Mouse (Mus musculus): Measurements from ENCODE around the gene Sox1. TPM values are rescaled to one million over a fixed set of nuclear protein-coding genes. Genes with fewer than 3 reads are reported as not detected.

Gene Sox1
- polyA plus RNA-seq, 1 experiment from 2014 or later = not detected

DNA sequence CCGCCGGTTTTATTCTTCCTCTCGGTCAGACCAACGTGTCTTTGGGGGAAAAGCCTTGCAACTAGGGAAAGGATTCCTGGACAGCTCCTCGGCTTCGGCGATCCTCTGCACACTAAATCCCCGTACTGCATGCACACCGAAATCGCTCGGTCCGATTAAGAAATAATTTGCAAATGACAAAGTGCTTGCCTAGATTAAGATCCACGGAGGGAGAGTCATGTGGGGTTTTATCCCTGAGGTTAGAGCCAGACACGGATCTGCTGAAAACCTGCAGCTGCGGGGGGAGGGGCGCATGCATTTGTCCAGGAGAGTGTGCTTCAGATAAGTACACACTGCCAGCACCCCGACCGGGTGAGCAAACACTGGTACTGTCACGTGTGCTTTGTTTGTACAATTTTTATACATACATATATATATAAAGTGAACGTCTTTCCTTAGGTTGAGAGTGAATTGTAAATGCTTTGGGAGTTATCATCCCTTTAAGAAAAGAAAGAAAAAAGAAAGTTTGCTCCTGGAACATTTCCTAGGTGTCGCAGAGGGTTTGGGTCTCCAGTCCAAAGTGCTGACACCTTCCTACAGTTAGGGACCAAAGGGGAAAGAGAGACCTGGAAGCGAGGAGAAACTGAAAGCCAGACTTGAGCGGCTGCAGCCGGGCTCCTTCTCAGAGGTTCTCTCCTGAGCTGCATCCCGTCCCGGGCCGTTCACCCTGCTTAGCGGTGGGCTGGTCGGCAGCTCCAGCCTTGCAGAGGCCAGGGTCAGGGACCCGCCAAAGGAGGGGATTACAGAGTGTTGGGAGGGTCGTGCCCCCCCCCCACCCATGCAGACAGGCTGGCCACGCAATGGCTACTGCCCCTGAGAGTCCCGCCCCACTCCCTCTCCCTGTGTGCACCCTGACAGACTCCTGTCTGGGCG lies 10.9 kb upstream of the Sox1 start:
- Histone ChIP-seq H3K9ac (no peak overlapping the region), H3K27ac (no peak overlapping the region), H3K9me3 (replicated peaks) (no peaks in the 10 kb centered on the region), H3K27me3 (peaks cover 100% of the 10 kb centered on the region), H3K4me2 (peak overlapping the region; percentile 47), H3K4me1 (peaks cover 29% of the 10 kb centered on the region), H3K4me3 (replicated peaks) (peak overlapping the region; percentile 28), H3K36me3 (no peaks in the 10 kb centered on the region)
- ATAC-seq (replicated peaks; ENCODE audit: low FRiP score) = no peak
- under 1% methylated on average over 34 of the region's 34 CpGs for WGBS

DNA sequence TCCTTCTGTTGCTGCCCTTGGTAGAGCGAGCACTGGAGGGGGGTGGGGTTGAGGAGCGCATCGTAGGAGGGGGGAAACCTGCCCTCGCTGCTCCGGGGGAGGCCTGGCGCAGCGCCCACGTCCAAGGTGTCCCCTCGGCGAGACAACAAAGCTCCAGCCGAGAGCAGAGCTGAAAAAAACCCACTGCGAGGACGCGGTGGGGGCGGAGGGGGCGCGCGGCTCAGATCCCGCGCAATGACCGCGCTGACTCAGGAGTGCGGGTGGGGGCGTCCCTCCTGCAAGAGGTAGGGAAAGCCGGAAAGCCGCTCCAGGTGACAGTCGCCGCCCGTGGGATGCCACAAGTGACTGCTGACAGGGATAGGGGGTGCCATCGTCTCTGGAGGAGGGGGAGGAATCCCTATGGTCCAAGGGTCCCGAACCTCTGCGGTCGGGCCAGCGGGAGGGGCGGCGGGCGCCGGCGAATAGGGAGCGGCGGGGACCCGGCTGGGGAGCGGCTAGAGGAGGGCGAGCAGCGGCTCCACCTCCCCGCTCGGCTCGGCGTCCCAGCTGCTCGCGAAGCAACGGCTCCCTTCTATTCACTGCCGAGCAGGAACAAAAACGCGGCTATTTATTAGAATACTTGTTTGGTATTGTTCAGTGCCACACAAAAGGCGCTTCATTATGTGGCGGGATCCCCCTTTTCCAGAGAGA lies 10.0 kb upstream of the Sox1 start:
- Histone ChIP-seq H3K4me3 (replicated peaks) (peak overlapping the region; percentile 28), H3K4me2 (peak overlapping the region; percentile 47), H3K36me3 (no peaks in the 10 kb centered on the region), H3K27ac (no peak overlapping the region), H3K9me3 (replicated peaks) (no peaks in the 10 kb centered on the region), H3K27me3 (peaks cover 100% of the 10 kb centered on the region), H3K4me1 (peaks cover 29% of the 10 kb centered on the region), H3K9ac (no peak overlapping the region)
- 0 out of 2 replicates have a peak, but pooled peaks have one; percentile 40 for ATAC-seq (replicated peaks; ENCODE audit: low FRiP score)
- WGBS = under 1% methylated on average over 57 of the region's 57 CpGs

DNA sequence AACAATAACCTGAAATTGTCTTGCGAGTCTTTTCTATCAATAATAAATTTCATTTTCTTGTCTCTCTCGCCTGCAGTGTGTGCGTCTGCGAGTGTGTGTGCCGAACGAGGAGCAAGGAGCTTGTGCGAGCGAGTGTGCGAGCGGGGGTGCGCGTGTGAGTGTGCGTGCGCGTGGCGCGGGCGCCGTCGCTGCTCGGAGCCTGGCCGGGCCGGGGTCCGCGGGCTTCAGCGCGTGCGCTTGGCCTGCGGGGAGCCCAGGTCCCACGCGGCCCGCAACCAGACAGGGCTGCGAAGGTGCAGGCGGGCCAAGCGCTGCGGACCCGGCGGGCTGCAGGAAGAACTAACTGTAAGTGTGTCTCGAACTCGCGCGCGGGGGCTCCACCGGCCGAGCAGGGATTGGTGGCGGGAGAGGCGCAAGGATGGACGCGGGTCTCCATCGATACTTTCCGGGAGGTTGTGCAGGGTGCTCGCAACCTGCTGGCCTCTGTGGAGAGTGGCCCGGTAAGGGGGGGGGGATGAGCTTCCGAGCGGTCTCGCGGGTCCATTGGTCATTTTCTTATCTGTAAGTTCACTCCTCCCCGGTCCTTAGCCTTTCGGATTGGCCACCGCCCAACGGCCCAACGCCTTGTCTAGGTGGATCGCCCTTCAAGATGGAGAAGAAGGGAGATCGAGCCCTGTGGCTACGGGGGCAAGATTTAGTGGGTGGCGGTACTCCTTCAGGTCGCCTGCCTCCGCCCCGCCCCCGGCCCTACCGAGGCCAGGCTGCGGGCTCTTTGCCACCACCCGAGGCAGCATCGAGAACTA lies 9.2 kb upstream of the Sox1 start:
- WGBS = 1% methylated on average over 74 of the region's 74 CpGs
- Histone ChIP-seq H3K4me1 (peaks cover 29% of the 10 kb centered on the region), H3K4me3 (replicated peaks) (peak overlapping the region; percentile 28), H3K4me2 (peak overlapping the region; percentile 47), H3K27ac (no peak overlapping the region), H3K9ac (no peak overlapping the region), H3K9me3 (replicated peaks) (no peaks in the 10 kb centered on the region), H3K36me3 (no peaks in the 10 kb centered on the region), H3K27me3 (peaks cover 100% of the 10 kb centered on the region)
- no peak for ATAC-seq (replicated peaks; ENCODE audit: low FRiP score)

DNA sequence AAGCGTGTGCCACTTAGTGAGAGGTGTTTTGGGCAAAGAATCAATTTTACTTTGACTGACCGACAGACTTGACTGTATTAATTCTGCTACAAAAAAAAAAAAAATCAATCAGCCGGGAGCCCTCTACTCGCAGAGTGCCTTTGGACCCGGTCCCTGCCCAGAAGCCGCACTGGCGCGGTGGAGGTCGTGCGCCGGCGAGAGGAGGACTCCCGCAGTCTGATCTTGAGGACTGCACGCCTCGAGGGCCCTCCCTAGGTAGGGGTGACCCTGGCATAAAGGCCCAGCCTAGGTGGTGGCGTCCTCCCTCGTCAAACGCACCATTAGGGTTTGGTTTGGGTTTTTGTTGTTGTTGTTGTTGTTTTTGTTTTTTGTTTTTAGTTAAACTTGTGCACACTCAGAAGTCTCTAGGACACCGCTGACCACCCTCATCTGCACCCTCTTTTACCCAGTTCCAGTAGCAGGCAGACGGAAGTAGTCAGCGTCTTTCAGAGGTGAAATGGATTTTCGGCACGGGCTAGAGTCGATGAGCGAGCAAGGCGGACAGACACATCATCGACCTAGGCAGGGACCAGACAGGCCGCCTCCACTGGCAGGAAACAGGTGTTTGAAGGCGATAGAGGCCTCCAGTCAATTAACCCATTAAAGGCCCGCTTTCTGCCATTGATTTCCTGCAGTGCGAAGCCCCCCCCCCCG lies 8.4 kb upstream of the Sox1 start:
- Histone ChIP-seq H3K4me3 (replicated peaks) (peak overlapping the region; percentile 28; the same call in 1 of the 2 replicates), H3K9me3 (replicated peaks) (no peaks in the 10 kb centered on the region), H3K27me3 (peaks cover 100% of the 10 kb centered on the region), H3K36me3 (no peaks in the 10 kb centered on the region), H3K9ac (no peak overlapping the region), H3K4me1 (peaks cover 32% of the 10 kb centered on the region), H3K27ac (no peak overlapping the region), H3K4me2 (no peak overlapping the region)
- WGBS = under 1% methylated on average over 32 of the region's 32 CpGs
- ATAC-seq (replicated peaks; ENCODE audit: low FRiP score) = no peak

DNA sequence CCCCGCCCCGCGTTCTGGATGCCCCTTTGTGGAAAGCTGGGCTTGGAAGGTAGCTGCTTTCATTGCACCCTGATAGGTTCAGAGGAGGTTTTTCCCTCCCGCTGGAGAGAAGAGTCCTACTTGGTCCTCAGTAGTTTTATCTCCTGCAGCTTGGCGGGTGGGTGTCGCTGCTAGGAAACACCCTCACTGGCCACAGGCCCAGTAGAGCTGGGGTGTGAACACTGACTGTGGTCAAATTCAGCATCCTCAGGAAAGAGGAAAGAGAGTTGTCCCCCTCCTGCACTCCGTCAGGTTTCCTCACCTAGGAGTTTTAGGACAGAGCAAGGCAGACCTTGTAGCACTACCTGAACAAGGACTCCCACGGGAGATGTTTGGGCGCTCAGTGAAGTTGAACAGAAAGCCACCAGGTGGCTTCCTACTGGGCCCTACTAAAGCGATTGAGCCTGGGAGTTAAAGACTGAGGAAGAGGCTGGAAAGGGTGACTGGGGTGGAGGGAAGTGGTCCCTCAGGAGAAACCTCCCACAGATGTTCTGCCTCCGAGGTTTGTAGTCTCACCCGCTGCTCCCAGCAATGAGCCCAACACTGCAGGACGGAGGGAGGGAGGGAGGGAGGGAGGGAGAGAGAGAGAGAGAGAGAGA lies 7.8 kb upstream of the Sox1 start:
- ATAC-seq (replicated peaks; ENCODE audit: low FRiP score) = no peak
- Histone ChIP-seq H3K4me2 (no peak overlapping the region), H3K9ac (no peak overlapping the region), H3K4me3 (replicated peaks) (no peak overlapping the region), H3K27me3 (peaks cover 100% of the 10 kb centered on the region), H3K4me1 (peaks cover 32% of the 10 kb centered on the region), H3K36me3 (no peaks in the 10 kb centered on the region), H3K27ac (no peak overlapping the region), H3K9me3 (replicated peaks) (no peaks in the 10 kb centered on the region)
- WGBS = 2% methylated on average over 13 of the region's 13 CpGs

DNA sequence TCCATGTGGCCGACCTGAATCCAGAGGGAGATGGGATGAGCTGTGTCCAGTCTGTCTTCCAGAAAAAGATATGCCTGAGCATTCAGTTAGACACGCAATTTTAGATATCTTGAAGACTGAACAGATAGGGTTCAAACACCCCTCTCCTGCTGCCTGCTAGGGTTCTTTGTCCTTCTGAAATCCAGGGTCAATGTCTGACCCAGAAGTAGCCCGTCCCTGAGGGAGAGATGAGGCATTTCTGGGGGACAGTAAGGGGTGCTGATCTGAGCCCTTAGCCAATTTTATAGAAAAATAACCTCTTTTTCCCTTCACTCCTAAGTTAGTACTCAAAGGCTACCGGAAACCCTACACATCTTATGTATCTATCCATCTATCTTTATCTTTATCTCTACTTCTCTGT lies 7.2 kb upstream of the Sox1 start:
- Histone ChIP-seq H3K9me3 (replicated peaks) (no peaks in the 10 kb centered on the region), H3K36me3 (no peaks in the 10 kb centered on the region), H3K27ac (no peak overlapping the region), H3K9ac (no peak overlapping the region), H3K4me2 (no peak overlapping the region), H3K4me1 (peaks cover 32% of the 10 kb centered on the region), H3K27me3 (peaks cover 100% of the 10 kb centered on the region), H3K4me3 (replicated peaks) (no peak overlapping the region)
- WGBS = 7% methylated on average over 4 of the region's 4 CpGs
- no peak for ATAC-seq (replicated peaks; ENCODE audit: low FRiP score)

DNA sequence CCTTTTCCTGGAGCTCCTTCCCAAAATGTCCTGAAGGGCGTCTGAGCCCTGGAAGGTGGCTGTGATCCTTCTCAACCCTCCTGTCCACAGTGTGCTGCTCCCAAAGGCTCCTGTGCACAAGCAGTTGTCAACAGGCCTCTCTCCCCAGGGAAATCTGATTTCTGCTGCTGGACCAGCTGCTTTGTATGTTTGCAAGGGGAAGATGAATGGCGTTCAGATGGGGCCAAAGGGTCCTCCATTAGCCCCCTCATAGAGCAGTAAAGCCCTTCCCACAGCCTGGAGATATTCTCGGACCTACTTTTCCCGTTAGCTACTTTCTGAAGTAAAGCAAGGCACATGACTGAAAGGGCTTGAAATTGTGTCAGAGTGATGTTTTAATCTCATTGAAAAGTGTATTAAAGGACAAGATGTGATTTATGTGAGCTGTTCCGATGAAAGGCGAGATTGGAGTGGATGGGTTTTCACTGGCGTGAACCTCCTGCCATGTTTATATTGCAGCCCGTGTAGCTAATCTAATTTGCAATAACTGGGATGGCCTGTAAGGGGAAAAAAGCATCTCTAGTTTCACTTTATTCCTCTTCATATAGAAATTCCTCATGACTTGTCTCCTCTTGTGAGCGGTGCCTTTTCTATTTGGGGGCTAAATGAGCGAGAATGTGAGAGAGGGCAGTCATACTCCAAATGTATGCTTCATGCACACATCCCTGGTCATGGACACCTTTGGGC lies 6.5 kb upstream of the Sox1 start:
- Histone ChIP-seq H3K4me2 (no peak overlapping the region), H3K4me3 (replicated peaks) (no peak overlapping the region)
- WGBS = 4% methylated on average over 10 of the region's 10 CpGs

DNA sequence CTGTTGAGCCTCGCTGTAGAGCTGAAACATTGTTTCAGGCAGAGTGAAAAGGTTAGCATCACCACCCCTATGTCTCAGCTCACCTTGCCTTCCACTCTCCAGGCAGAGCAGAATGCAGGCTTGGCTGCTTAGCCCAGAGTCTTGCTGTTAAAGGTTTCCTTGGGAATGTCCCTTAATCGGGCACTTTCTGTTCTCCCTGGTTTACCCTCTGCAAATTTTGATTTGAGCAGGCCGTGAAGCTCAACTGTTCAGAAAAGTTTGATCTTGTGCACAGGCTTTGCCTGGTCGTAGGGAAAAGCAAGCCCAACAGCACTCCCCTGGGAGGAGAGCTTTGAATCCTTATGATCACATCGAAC lies 6.0 kb upstream of the Sox1 start:
- no peak overlapping the region for H3K4me2 ChIP-seq
- peaks cover 100% of the 10 kb centered on the region for H3K27me3 ChIP-seq
- no peaks in the 10 kb centered on the region for H3K36me3 ChIP-seq
- ATAC-seq (replicated peaks; ENCODE audit: low FRiP score) = no peak
- no peak overlapping the region for H3K4me3 ChIP-seq (replicated peaks)
- H3K27ac ChIP-seq = no peak overlapping the region
- H3K9ac ChIP-seq = no peak overlapping the region
- H3K9me3 ChIP-seq (replicated peaks) = no peaks in the 10 kb centered on the region
- peaks cover 32% of the 10 kb centered on the region for H3K4me1 ChIP-seq
- WGBS = 2% methylated on average over 5 of the region's 5 CpGs

More for the DNA sequence above, 6.5 kb upstream of the Sox1 start:
- H3K27me3 ChIP-seq = peaks cover 100% of the 10 kb centered on the region
- ATAC-seq (replicated peaks; ENCODE audit: low FRiP score) = no peak
- peaks cover 32% of the 10 kb centered on the region for H3K4me1 ChIP-seq
- H3K36me3 ChIP-seq = no peaks in the 10 kb centered on the region
- H3K9me3 ChIP-seq (replicated peaks) = no peaks in the 10 kb centered on the region
- H3K9ac ChIP-seq = no peak overlapping the region
- H3K27ac ChIP-seq = no peak overlapping the region

DNA sequence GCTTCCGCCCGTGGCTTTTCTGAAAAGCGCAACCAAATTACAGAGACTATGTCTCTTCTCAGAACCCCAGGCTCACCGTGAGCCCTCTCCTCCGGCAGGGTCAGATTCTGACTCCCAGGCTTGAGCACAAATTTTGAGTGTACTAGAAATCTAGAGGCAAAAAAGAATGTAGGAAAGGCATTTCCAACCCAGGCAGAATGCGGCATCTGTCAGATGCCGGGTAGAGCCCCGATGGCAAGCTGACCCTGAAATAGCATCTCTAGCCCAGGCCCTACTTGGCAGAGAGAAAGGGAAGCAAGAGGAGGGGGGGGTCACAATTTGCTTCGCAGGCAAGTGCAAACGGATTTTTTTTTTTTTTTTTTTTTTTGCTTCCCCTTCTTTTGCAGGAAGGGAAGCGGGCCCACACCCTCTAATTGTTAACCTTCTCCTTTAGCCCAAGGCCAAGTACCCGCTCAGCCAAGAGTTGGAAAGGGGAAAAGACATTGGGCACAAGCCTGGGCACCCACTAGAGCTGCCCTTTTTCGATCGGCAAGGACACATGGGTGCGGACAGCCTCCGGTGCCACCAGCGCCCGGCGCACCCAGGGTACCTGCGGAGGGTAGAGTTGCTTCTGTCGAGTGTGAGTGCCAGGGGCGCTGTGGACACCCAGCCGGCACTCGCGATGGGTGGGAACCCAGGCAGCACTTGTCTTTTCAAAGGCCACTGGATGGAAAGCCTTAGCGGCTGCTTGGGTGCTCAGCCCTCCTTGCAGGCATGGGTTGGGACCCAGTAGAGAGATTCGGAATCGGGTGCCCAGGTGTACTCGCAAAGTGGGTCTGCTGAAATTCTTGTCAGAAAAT lies 5.1 kb upstream of the Sox1 start:
- WGBS = 2% methylated on average over 29 of the region's 29 CpGs
- H3K27me3 ChIP-seq = peaks cover 100% of the 10 kb centered on the region
- H3K9ac ChIP-seq = no peak overlapping the region
- no peak overlapping the region for H3K4me2 ChIP-seq
- ATAC-seq (replicated peaks; ENCODE audit: low FRiP score) = no peak
- H3K27ac ChIP-seq = no peak overlapping the region
- H3K9me3 ChIP-seq (replicated peaks) = no peaks in the 10 kb centered on the region
- no peak overlapping the region for H3K4me3 ChIP-seq (replicated peaks)
- no peaks in the 10 kb centered on the region for H3K36me3 ChIP-seq
- H3K4me1 ChIP-seq = peaks cover 29% of the 10 kb centered on the region

DNA sequence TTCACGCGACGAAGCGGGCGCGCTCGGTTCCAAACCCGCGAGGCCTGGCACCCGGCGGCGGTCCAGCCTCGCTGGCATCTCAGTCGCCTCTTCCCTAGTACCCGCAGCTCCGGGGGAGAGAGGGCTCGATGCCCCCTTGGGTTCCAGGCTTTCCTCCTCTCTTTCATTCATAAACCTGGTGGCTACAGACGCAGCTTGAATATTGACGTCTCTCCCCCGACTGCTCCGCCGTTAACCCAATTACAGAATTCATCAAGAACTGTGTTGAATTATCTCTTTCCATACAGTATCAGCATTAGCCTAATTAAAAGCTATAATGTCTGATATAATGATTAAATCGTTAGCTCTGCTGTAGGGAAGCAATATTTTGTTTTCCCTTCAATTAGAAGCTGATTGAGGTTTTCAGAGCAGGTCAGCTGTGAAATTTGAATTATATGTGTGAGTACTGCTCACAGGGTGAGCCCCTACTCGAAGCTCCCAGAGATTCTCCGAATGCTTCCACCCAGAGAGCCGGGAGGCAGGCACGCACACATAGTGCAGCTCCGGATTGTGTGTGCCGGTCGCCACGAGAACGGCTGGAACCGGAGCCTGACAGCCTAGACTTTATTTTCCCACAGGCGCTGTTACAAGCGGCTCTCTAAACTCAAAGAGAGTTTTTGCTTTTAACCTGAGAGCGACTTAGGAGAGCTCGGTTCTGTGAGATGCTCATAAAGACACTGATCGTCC lies 4.3 kb upstream of the Sox1 start:
- no peaks in the 10 kb centered on the region for H3K36me3 ChIP-seq
- H3K27ac ChIP-seq = no peak overlapping the region
- ATAC-seq (replicated peaks; ENCODE audit: low FRiP score) = no peak
- peaks cover 100% of the 10 kb centered on the region for H3K27me3 ChIP-seq
- H3K4me1 ChIP-seq = peaks cover 29% of the 10 kb centered on the region
- H3K9me3 ChIP-seq (replicated peaks) = no peaks in the 10 kb centered on the region
- no peak overlapping the region for H3K9ac ChIP-seq
- H3K4me3 ChIP-seq (replicated peaks) = no peak overlapping the region
- no peak overlapping the region for H3K4me2 ChIP-seq
- WGBS = 2% methylated on average over 38 of the region's 38 CpGs

Data from kidney, embryonic 15.5 days (tissue).